Mouse (Mus musculus) urinary bladder, postnatal 36 days (tissue): ENCODE data around the gene Sf3b3.
"Not testable (repeated sequence)": the region's sequence is repeated elsewhere in the genome, so short reads cannot be mapped to it uniquely, and the experiment has no call there.

Experiments
- DNase-seq, 2 experiments: peaks; one replicate each; pipeline ENCODE4 v3.0.0; 2022; ENCODE audit warnings: low spot score in 2 of 2, mixed read lengths in 1 of 2

Gene Sf3b3

DNA sequence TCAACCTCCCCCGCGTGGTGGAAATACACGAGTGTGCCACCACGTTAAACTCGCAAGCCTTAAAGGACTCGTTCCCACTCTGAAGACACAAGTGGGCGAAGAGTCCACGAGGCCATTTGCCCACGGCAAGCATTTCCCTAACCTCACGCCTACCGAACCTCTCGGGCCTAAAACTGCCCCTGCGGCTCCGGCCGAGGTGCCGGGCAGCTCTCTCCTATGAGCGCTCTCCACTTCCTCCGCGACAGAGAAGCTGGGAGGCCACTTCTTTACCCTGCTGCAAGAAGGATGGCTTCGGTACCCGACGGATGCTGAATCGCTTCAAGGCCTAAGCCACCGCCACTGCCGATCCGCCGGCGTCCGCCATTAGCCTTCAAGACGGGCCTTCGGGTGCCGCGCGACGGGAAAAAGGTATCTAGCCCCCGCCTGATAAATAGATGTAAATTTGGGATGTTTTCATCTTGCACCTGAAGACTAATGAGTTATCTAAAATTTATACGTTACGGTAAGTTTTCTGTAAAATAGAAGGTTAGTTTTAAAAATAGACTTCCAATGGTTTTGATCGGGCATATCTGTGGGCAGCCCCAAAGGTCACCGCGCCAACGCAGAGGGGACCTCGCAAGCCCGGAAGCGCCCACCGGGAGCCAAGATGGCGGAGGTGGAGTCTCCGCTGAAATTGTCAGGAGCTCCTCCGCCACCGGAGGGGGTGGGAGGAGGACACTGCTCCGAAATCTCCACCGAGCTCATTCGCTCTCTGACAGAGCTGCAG is at the start of gene Sf3b3, which contains the start of gene Cog4:
Gene Sf3b3 (minus strand): TSS at position 383 of the 766 bp plus-strand sequence.
Gene Cog4 (plus strand): TSS at position 196 of the 766 bp plus-strand sequence.
- peak; percentile 78 for DNase-seq

DNA sequence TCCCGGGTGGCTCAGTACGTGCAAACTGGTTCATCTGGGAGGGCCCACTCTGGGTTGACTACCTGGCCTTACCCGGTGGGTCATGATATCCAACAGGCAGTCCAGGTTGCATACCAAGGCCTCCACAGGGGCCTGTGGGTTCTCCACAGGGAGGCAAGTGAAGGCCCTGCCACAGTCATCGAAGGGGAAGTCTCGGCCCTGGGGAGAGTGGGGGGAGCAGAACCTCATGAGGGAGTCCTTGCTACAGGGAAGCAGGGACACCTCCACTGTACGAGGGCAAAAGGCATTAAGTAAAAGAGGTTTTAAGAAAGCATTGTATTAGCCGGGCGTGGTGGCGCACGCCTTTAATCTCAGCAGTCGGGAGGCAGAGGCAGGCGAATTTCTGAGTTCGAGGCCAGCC is 49.2 kb upstream of the Sf3b3 start:
- no peak for DNase-seq

- no peak for DNase-seq
These were observed 48.7 kb upstream of the Sf3b3 start for GRCm38 (mm10) chr8:110895254-110895653.

GRCm38 (mm10) chr8:110894851-110895250 is 48.3 kb upstream of the Sf3b3 start:
- DNase-seq: no peak

DNA sequence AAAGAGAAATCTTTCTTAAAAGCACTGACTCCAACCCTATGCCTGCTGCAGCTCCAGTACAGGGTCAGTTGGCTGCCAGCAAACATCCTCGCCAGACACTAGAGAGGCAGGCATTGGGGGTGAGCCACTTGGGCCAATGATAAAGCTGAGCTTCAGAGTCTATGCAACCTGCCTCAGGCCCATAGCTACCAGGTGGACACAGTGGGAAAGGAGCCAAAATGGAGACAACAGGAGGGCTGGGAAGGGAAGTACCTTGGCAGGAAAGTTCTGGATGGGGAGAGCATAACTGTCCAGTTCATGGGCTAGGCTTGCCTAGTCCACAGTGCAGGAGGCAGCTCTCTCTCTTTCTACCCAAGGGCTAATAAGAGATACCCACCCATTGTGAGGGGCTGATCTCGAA is 46.3 kb upstream of the Sf3b3 start:
- no peak for DNase-seq

GRCm38 (mm10) chr8:110892040-110892439 is 45.5 kb upstream of the Sf3b3 start:
- no peak for DNase-seq

DNA sequence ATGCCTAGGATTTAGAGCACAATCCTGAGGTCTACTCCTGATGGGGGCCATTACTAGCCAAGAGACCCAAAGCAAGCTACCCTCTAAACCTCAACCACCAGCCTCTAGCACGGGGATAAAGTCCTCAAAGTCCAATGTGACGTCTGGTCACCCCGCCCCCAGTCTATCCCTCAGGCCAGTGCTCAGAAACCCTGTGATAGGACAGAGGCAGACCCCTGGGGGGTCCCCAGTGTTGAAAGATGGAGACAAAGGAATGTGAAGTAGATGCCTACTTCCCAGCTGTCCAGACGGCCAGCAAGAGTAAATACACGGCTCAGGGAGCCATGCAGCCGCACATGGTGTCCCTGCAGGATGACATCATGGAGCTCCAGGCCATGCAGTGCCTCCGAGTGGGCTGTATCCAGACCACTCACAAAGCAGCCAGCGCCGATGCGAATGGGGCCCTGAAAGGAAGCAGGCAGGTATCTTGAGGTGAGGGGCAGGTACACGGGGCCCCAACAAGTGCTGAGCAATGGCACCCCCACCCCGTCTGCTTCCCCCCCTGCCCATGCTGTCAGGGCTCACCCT is 43.4 kb upstream of the Sf3b3 start:
- DNase-seq: no peak

GRCm38 (mm10) chr8:110888860-110889259 is 42.3 kb upstream of the Sf3b3 start:
- peak in 1 of 2 experiments; percentile 22 for DNase-seq

DNA sequence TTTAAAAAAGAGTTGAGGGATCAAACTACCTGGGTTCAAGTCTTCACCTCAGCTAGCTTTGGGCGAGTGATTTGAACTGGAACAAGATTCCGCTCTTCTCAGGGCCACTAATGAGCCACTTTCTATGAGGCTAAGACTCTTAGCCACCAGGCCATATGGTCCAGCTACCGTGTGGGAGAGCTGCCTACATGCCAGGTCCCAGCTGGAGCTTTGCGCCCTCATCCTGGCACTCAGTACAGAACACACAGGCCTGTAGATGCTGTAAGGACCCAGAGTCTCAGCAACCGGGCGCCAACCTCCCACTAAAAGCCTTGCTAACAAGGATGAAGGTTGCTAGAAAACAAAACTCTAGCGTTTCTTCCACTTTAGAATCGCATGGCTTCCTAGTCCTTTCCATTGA is 41.9 kb upstream of the Sf3b3 start:
- DNase-seq: no peak

DNA sequence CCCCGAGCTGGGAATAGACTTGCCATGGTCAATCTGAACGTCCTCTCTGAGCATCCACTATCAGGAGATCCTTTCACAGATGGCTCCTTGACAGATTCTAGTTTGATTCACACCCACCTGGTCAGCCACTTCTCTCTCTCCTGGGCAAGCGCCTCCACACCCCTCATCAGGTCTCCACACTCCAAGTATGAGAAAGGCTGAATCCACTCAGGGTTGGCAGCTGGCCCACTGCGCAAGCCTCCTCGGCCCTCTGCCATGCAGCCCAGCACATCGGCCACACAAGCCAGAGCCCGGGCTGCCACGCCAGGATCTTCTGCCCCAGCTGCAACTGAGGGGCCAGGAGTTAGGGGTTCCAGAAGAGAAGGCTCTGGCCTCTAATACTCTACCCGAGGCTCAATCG is 41.0 kb upstream of the Sf3b3 start:
- peak in 1 of 2 experiments; percentile 53 for DNase-seq

- no peak for DNase-seq
These were observed 40.0 kb upstream of the Sf3b3 start for GRCm38 (mm10) chr8:110886634-110887033.

- no peak for DNase-seq
These were observed 37.2 kb upstream of the Sf3b3 start for GRCm38 (mm10) chr8:110883824-110884223.

GRCm38 (mm10) chr8:110881741-110882310 is 35.2 kb upstream of the Sf3b3 start:
- DNase-seq: no peak

GRCm38 (mm10) chr8:110877862-110878261 is 31.3 kb upstream of the Sf3b3 start:
- DNase-seq: no peak

GRCm38 (mm10) chr8:110870501-110870900 is 23.9 kb upstream of the Sf3b3 start:
- no peak for DNase-seq

GRCm38 (mm10) chr8:110861347-110862025 is 14.9 kb upstream of the Sf3b3 start:
- DNase-seq: not testable (repeated sequence)

- no peak for DNase-seq
These were observed 13.3 kb upstream of the Sf3b3 start for GRCm38 (mm10) chr8:110859651-110860501.

GRCm38 (mm10) chr8:110856760-110857461 is 10.3 kb upstream of the Sf3b3 start:
- no peak for DNase-seq

- not testable (repeated sequence) for DNase-seq
These were observed 9.5 kb upstream of the Sf3b3 start for GRCm38 (mm10) chr8:110856073-110856472.

- no peak for DNase-seq
These were observed 4.6 kb upstream of the Sf3b3 start for GRCm38 (mm10) chr8:110851186-110851585.
